Mouse (Mus musculus) limb, embryonic 14.5 days (tissue): ENCODE measurements at regions not wholly inside any gene's neighbourhood (a gene's known extent, or its start where the extent isn't known, plus 50 kb on each side); places are given as distances from the start of the nearest gene placed in this dataset.

Experiments
- ATAC-seq: fragments of 200-750 bp; cut with Nextera tagmentation; 2 replicates; pipeline ENCODE4 v1.8.0; 2017; ENCODE audit warnings: low read depth, moderate number of reproducible peaks, moderate TSS enrichment; ENCODE audit not compliant: low FRiP score
- DNase-seq: peaks from one replicate; pipeline ENCODE4 v3.0.0-alpha.2; 2015; ENCODE audit warnings: low spot score
- H3K27ac ChIP-seq: fragments of 300-500 bp; sonication (generic); replicated peaks from 2 replicates; pipeline ENCODE4 v1.5.1; 2014; ENCODE audit warnings: low read depth, mild to moderate bottlenecking, low read length, moderate library complexity, mixed read lengths
- H3K27me3 ChIP-seq: fragments of 300-500 bp; sonication (generic); 2 replicates; pipeline ENCODE4 v1.6.1; 2014; ENCODE audit warnings: low read length, mixed read lengths; ENCODE audit not compliant: control insufficient read depth, insufficient read depth
- H3K36me3 ChIP-seq: fragments of 300-500 bp; sonication (generic); 2 replicates; pipeline ENCODE4 v1.6.1; 2014; ENCODE audit warnings: mild to moderate bottlenecking, low read length, moderate library complexity, mixed read lengths; ENCODE audit not compliant: control insufficient read depth, insufficient read depth
- H3K4me1 ChIP-seq: fragments of 300-500 bp; sonication (generic); 2 replicates; pipeline ENCODE4 v1.6.1; 2014; ENCODE audit warnings: antibody characterized with exemption, low read length, mixed read lengths; ENCODE audit not compliant: control insufficient read depth, insufficient read depth
- H3K4me2 ChIP-seq: fragments of 300-500 bp; sonication (generic); replicated peaks from 2 replicates; pipeline ENCODE4 v1.6.1; 2014; ENCODE audit warnings: low read depth, mild to moderate bottlenecking, low read length, moderate library complexity; ENCODE audit not compliant: severe bottlenecking
- H3K4me3 ChIP-seq: fragments of 300-500 bp; sonication (generic); replicated peaks from 2 replicates; pipeline ENCODE4 v1.5.1; 2014; ENCODE audit warnings: low read length
- H3K9ac ChIP-seq: fragments of 300-500 bp; sonication (generic); 2 replicates; pipeline ENCODE4 v1.6.1; 2014; ENCODE audit warnings: mild to moderate bottlenecking, low read depth, low read length, moderate library complexity; ENCODE audit not compliant: severe bottlenecking
- H3K9me3 ChIP-seq: fragments of 300-500 bp; sonication (generic); 2 replicates; pipeline ENCODE4 v1.6.1; 2016; ENCODE audit warnings: low read length; ENCODE audit not compliant: control insufficient read depth
- POLR2A ChIP-seq: fragments of 200-500 bp; IDR thresholded peaks from 2 replicates; pipeline ENCODE4 v1.8.0; 2012; ENCODE audit warnings: inconsistent platforms, mild to moderate bottlenecking, moderate library complexity, borderline replicate concordance; ENCODE audit not compliant: insufficient read depth, insufficient read length; ENCODE audit errors: extremely low read depth
- WGBS: fragments of 180-500 bp; shearing (Covaris S2); extraction: QIAGEN DNeasy Blood & Tissue Kit; methylation state at CpG from one replicate; pipeline ENCODE4 v1.1.7; 2014; 5-methylcytosine and 5-hydroxymethylcytosine counted together

- DNase-seq, result no peak
- no peak overlapping the region for H3K4me3 ChIP-seq
- 69% methylated on average over 1 of the region's 1 CpGs for WGBS
- H3K4me1 ChIP-seq, result no peaks in the 10 kb centered on the region
- H3K9ac ChIP-seq, result no peak overlapping the region
- no peak overlapping the region for H3K4me2 ChIP-seq
- no peaks in the 10 kb centered on the region for H3K9me3 ChIP-seq
- H3K27ac ChIP-seq, result no peak overlapping the region
- no peak for TF ChIP-seq POLR2A
- ATAC-seq, result no peak
- no peaks in the 10 kb centered on the region for H3K27me3 ChIP-seq
- H3K36me3 ChIP-seq, result no peaks in the 10 kb centered on the region
These were observed 307.6 kb downstream of the Phf14 start for GRCm38 (mm10) chr6:12215178-12215553.

- WGBS, result 21% methylated on average over 1 of the region's 1 CpGs
- no peaks in the 10 kb centered on the region for H3K27me3 ChIP-seq
- H3K27ac ChIP-seq, result no peak overlapping the region
- peaks cover 4% of the 10 kb centered on the region; the same call in 1 of the 2 replicates for H3K4me1 ChIP-seq
- H3K4me2 ChIP-seq, result no peak overlapping the region
- no peak overlapping the region for H3K4me3 ChIP-seq
- DNase-seq, result no peak
- TF ChIP-seq POLR2A, result no peak
- H3K36me3 ChIP-seq, result no peaks in the 10 kb centered on the region
- H3K9me3 ChIP-seq, result no peaks in the 10 kb centered on the region
- no peak overlapping the region for H3K9ac ChIP-seq
- no peak for ATAC-seq
These were observed 336.5 kb downstream of the Phf14 start for GRCm38 (mm10) chr6:12244151-12244550.

GRCm38 (mm10) chr6:12247975-12248374, 340.4 kb downstream of the Phf14 start:
- Histone ChIP-seq H3K9me3 (no peaks in the 10 kb centered on the region), H3K9ac (no peak overlapping the region), H3K27ac (no peak overlapping the region), H3K4me3 (no peak overlapping the region), H3K36me3 (no peaks in the 10 kb centered on the region), H3K4me2 (no peak overlapping the region), H3K27me3 (no peaks in the 10 kb centered on the region), H3K4me1 (peaks cover 4% of the 10 kb centered on the region; the same call in 1 of the 2 replicates)
- ATAC-seq (no peak), DNase-seq (no peak)
- TF ChIP-seq POLR2A, result no peak

- TF ChIP-seq POLR2A, result no peak
- peaks cover 4% of the 10 kb centered on the region; the same call in 1 of the 2 replicates for H3K4me1 ChIP-seq
- no peaks in the 10 kb centered on the region for H3K36me3 ChIP-seq
- H3K9me3 ChIP-seq, result no peaks in the 10 kb centered on the region
- H3K9ac ChIP-seq, result no peak overlapping the region
- no peak overlapping the region for H3K27ac ChIP-seq
- H3K4me2 ChIP-seq, result no peak overlapping the region
- DNase-seq, result no peak
- H3K4me3 ChIP-seq, result no peak overlapping the region
- ATAC-seq, result no peak
- no peaks in the 10 kb centered on the region for H3K27me3 ChIP-seq
- WGBS, result 73% methylated on average over 4 of the region's 4 CpGs
These were observed 341.0 kb downstream of the Phf14 start for GRCm38 (mm10) chr6:12248599-12248998.

DNA sequence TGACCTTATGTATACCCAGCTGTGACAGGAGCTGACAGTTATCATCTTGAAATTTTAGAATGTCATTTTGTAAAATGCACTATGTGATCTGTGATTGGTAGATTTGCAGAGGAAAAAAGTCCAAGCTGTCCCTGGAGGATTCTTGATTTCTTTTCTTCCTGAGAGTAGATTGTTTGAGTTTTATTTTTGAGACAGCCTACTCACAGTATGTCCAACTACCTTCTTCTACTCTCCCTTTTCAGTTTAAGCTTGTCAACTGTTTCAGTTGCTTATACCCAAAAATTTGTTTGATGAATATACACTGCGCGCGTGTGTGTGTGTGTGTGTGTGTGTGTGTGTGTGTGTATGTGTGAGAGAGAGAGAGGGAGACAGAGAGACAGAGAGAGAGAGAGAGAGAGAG, 346.9 kb downstream of the Phf14 start:
- Histone ChIP-seq H3K4me3 (no peak overlapping the region), H3K27ac (no peak overlapping the region), H3K4me2 (no peak overlapping the region), H3K36me3 (no peaks in the 10 kb centered on the region), H3K9me3 (no peaks in the 10 kb centered on the region), H3K4me1 (no peaks in the 10 kb centered on the region), H3K9ac (no peak overlapping the region), H3K27me3 (no peaks in the 10 kb centered on the region)
- WGBS, result 93% methylated on average over 3 of the region's 3 CpGs
- ATAC-seq (no peak), DNase-seq (no peak)
- TF ChIP-seq POLR2A, result no peak

GRCm38 (mm10) chr6:12255434-12255833, 347.8 kb downstream of the Phf14 start:
- H3K9ac ChIP-seq, result no peak overlapping the region

More at GRCm38 (mm10) chr6:12255434-12255833, 347.8 kb downstream of the Phf14 start:
- 85% methylated on average over 1 of the region's 1 CpGs for WGBS
- no peaks in the 10 kb centered on the region for H3K9me3 ChIP-seq
- no peak overlapping the region for H3K4me2 ChIP-seq
- no peaks in the 10 kb centered on the region for H3K4me1 ChIP-seq
- H3K36me3 ChIP-seq, result no peaks in the 10 kb centered on the region
- no peak for DNase-seq
- no peak overlapping the region for H3K4me3 ChIP-seq
- ATAC-seq, result no peak
- no peaks in the 10 kb centered on the region for H3K27me3 ChIP-seq
- no peak overlapping the region for H3K27ac ChIP-seq
- TF ChIP-seq POLR2A, result no peak
